Mouse (Mus musculus): ENCODE data around the gene Acacb. TPM values are rescaled to one million over a fixed set of nuclear protein-coding genes. Genes with fewer than 3 reads are reported as not detected.
A peak's percentile ranks its signal among the peaks of the same experiment; 100 is the strongest.

Gene Acacb
- polyA plus RNA-seq, 1 experiment from 2014 or later = 2.3 TPM

GRCm38 (mm10) chr5:114172936-114173335 lies 26.6 kb downstream of the Acacb start:
- H3K27ac ChIP-seq (ENCODE audit: low read depth) = no peak overlapping the region
- 88% methylated on average over 3 of the region's 3 CpGs for WGBS
- H3K9ac ChIP-seq = no peak overlapping the region
- no peaks in the 10 kb centered on the region for H3K27me3 ChIP-seq (ENCODE audit: insufficient read depth, low read length)
- DNase-seq (no peak), ATAC-seq (ENCODE audit: insufficient read depth) (no peak)
- TF ChIP-seq CTCF (IDR thresholded peaks at IDR 0.05; ENCODE audit: low read depth) = no peak
- no peaks in the 10 kb centered on the region for H3K9me3 ChIP-seq (ENCODE audit: low read depth, low read length)
- no peaks in the 10 kb centered on the region for H3K36me3 ChIP-seq (ENCODE audit: insufficient read depth)
- no peak overlapping the region for H3K4me2 ChIP-seq
- H3K4me3 ChIP-seq (ENCODE audit: low read depth, low read length) = no peak overlapping the region
- H3K4me1 ChIP-seq (ENCODE audit: insufficient read depth) = no peaks in the 10 kb centered on the region

- 71% methylated on average over 7 of the region's 7 CpGs for WGBS
These were observed 27.1 kb downstream of the Acacb start for GRCm38 (mm10) chr5:114173458-114173857.

GRCm38 (mm10) chr5:114173877-114174581 lies 27.7 kb downstream of the Acacb start:
- H3K36me3 ChIP-seq (ENCODE audit: insufficient read depth) = no peaks in the 10 kb centered on the region
- H3K4me2 ChIP-seq = peak overlapping the region; percentile 91
- 20% methylated on average over 15 of the region's 16 CpGs for WGBS
- ATAC-seq (ENCODE audit: insufficient read depth) (no peak), DNase-seq (peak; percentile 33)
- no peaks in the 10 kb centered on the region for H3K27me3 ChIP-seq (ENCODE audit: insufficient read depth, low read length)
- H3K9me3 ChIP-seq (ENCODE audit: low read depth, low read length) = no peaks in the 10 kb centered on the region
- H3K4me1 ChIP-seq (ENCODE audit: insufficient read depth) = no peaks in the 10 kb centered on the region
- no peak overlapping the region for H3K27ac ChIP-seq (ENCODE audit: low read depth)
- no peak overlapping the region for H3K9ac ChIP-seq
- no peak for TF ChIP-seq CTCF (IDR thresholded peaks at IDR 0.05; ENCODE audit: low read depth)
- no peak overlapping the region for H3K4me3 ChIP-seq (ENCODE audit: low read depth, low read length)

More at GRCm38 (mm10) chr5:114173458-114173857, 27.1 kb downstream of the Acacb start:
- H3K4me2 ChIP-seq = no peak overlapping the region
- H3K9ac ChIP-seq = no peak overlapping the region
- no peak for ATAC-seq (ENCODE audit: insufficient read depth)
- peak; percentile 38; the same call in 1 of the 2 replicates for TF ChIP-seq CTCF (IDR thresholded peaks at IDR 0.05; ENCODE audit: low read depth)
- no peak overlapping the region for H3K4me3 ChIP-seq (ENCODE audit: low read depth, low read length)
- H3K27me3 ChIP-seq (ENCODE audit: insufficient read depth, low read length) = no peaks in the 10 kb centered on the region
- H3K36me3 ChIP-seq (ENCODE audit: insufficient read depth) = no peaks in the 10 kb centered on the region
- H3K9me3 ChIP-seq (ENCODE audit: low read depth, low read length) = no peaks in the 10 kb centered on the region
- H3K4me1 ChIP-seq (ENCODE audit: insufficient read depth) = no peaks in the 10 kb centered on the region
- DNase-seq = no peak
- no peak overlapping the region for H3K27ac ChIP-seq (ENCODE audit: low read depth)

GRCm38 (mm10) chr5:114174639-114175038 lies 28.3 kb downstream of the Acacb start:
- ATAC-seq (ENCODE audit: insufficient read depth) = no peak
- Histone ChIP-seq H3K4me2 (peak overlapping the region; percentile 91), H3K36me3 (ENCODE audit: insufficient read depth) (no peaks in the 10 kb centered on the region), H3K4me1 (ENCODE audit: insufficient read depth) (no peaks in the 10 kb centered on the region), H3K4me3 (ENCODE audit: low read depth, low read length) (no peak overlapping the region), H3K9ac (no peak overlapping the region), H3K9me3 (ENCODE audit: low read depth, low read length) (no peaks in the 10 kb centered on the region), H3K27me3 (ENCODE audit: insufficient read depth, low read length) (no peaks in the 10 kb centered on the region), H3K27ac (ENCODE audit: low read depth) (no peak overlapping the region)
- 13% methylated on average over 16 of the region's 16 CpGs for WGBS
- peak; percentile 63 for TF ChIP-seq CTCF (IDR thresholded peaks at IDR 0.05; ENCODE audit: low read depth)
- peak; percentile 83 for DNase-seq

GRCm38 (mm10) chr5:114175596-114176171 lies 29.3 kb downstream of the Acacb start:
- Histone ChIP-seq H3K4me3 (ENCODE audit: low read depth, low read length) (peak overlapping the region; percentile 52), H3K4me2 (peak overlapping the region; percentile 91), H3K9me3 (ENCODE audit: low read depth, low read length) (no peaks in the 10 kb centered on the region), H3K4me1 (ENCODE audit: insufficient read depth) (no peaks in the 10 kb centered on the region), H3K27ac (ENCODE audit: low read depth) (peak overlapping the region; percentile 65; the same call in 1 of the 2 replicates), H3K27me3 (ENCODE audit: insufficient read depth, low read length) (no peaks in the 10 kb centered on the region), H3K9ac (peak overlapping the region; percentile 53), H3K36me3 (ENCODE audit: insufficient read depth) (no peaks in the 10 kb centered on the region)
- ATAC-seq (ENCODE audit: insufficient read depth) (peak; percentile 96), DNase-seq (peak; percentile 98)
- no peak for TF ChIP-seq CTCF (IDR thresholded peaks at IDR 0.05; ENCODE audit: low read depth)
- under 1% methylated on average over 25 of the region's 26 CpGs for WGBS

GRCm38 (mm10) chr5:114176548-114177400 lies 30.4 kb downstream of the Acacb start:
- Histone ChIP-seq H3K4me1 (ENCODE audit: insufficient read depth) (no peaks in the 10 kb centered on the region), H3K36me3 (ENCODE audit: insufficient read depth) (no peaks in the 10 kb centered on the region), H3K4me2 (peak overlapping the region; percentile 91), H3K27me3 (ENCODE audit: insufficient read depth, low read length) (no peaks in the 10 kb centered on the region), H3K9me3 (ENCODE audit: low read depth, low read length) (no peaks in the 10 kb centered on the region), H3K4me3 (ENCODE audit: low read depth, low read length) (peak overlapping the region; percentile 52; the same call in 1 of the 2 replicates), H3K9ac (no peak overlapping the region), H3K27ac (ENCODE audit: low read depth) (no peak overlapping the region)
- 64% methylated on average over 8 of the region's 8 CpGs for WGBS
- no peak for DNase-seq
- no peak for ATAC-seq (ENCODE audit: insufficient read depth)
- peak; percentile 37 for TF ChIP-seq CTCF (IDR thresholded peaks at IDR 0.05; ENCODE audit: low read depth)
